Mouse (Mus musculus) forebrain, embryonic 12.5 days (tissue): ENCODE results near the gene Fastk. TPM values are rescaled to one million over a fixed set of nuclear protein-coding genes. Genes with fewer than 3 reads are reported as not detected.

ENCODE experiments used
- ATAC-seq: fragments of 200-750 bp; cut with Nextera tagmentation; 2 replicates; pipeline ENCODE4 v1.8.0; 2017; ENCODE audit warnings: moderate TSS enrichment; ENCODE audit not compliant: low FRiP score
- H3K27ac ChIP-seq: fragments of 300-500 bp; sonication (generic); 2 replicates; pipeline ENCODE4 v1.5.1; 2016; ENCODE audit warnings: mild to moderate bottlenecking
- H3K27me3 ChIP-seq: fragments of 300-500 bp; sonication (generic); 2 replicates; pipeline ENCODE4 v1.6.1; 2016; ENCODE audit warnings: mild to moderate bottlenecking
- H3K36me3 ChIP-seq: fragments of 300-500 bp; sonication (generic); replicated peaks from 2 replicates; pipeline ENCODE4 v1.6.1; 2016; ENCODE audit warnings: mild to moderate bottlenecking
- H3K4me1 ChIP-seq: fragments of 300-500 bp; sonication (generic); 2 replicates; pipeline ENCODE4 v1.6.1; 2016
- H3K4me2 ChIP-seq: fragments of 300-500 bp; sonication (generic); 2 replicates; pipeline ENCODE4 v1.6.1; 2016; ENCODE audit warnings: mild to moderate bottlenecking, moderate library complexity
- H3K4me3 ChIP-seq: fragments of 300-500 bp; sonication (generic); replicated peaks from 2 replicates; pipeline ENCODE4 v1.5.1; 2016; ENCODE audit warnings: mild to moderate bottlenecking
- H3K9ac ChIP-seq: fragments of 300-500 bp; sonication (generic); 2 replicates; pipeline ENCODE4 v1.6.1; 2016; ENCODE audit warnings: mild to moderate bottlenecking
- H3K9me3 ChIP-seq: fragments of 300-500 bp; sonication (generic); 2 replicates; pipeline ENCODE4 v1.6.1; 2016
- WGBS: fragments of 180-500 bp; shearing (Covaris S2); methylation state at CpG from one replicate; pipeline ENCODE4 v1.1.7; 2016; 5-methylcytosine and 5-hydroxymethylcytosine counted together
- polyA plus RNA-seq: library from polyadenylated mRNA; unstranded; fragments of >200 nt; fragmentation: Nextera tagmentation; extraction: Ambion mirVana; gene quantifications from 2 replicates; pipeline ENCODE4 v1.2.1, GENCODE M21; 2016

Gene Fastk
- polyA plus RNA-seq, 1 experiment from 2014 or later = 102 TPM

DNA sequence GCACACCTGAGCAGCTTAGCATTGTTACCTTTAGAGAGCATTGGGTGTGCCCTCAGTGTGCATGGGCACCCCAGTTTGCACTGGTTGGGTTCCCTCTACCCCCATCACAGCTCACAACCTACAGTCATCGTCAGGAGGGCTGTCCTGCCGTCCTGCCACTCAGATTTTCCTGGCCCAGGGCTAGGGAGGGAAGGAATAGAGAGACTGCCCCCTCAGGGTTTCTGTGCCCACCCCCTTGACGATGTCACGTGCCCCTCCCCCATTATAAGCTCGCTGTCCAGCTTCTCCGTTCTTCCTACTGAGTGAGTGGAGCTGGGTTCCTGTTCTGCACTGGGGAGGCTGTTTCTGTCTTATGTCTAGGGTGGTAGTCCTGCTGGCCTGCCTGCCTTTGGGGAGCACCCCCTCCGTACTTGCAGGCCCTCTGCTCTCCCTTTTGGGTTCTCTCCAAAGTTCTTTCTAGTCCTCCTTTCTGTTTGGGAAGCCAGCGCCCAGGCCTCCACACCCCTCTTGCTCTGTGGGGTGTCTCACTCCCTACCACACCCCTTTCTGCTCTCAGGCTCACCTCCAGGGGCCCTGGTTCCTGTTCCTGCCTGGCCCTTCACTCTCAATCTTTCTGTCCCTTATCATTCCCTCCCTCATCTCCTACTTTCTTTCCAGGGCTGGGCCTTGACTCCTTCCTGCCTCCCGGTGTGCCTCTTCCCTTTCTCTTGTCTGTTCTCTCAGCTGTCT, 18.4 kb downstream of the Fastk start:
- peak overlapping the region; percentile 56 for H3K4me3 ChIP-seq

GRCm38 (mm10) chr5:24426037-24426432, 19.1 kb downstream of the Fastk start:
- WGBS = 2% methylated on average over 10 of the region's 10 CpGs
- Histone ChIP-seq H3K4me1 (peaks cover 65% of the 10 kb centered on the region), H3K27me3 (peaks cover 22% of the 10 kb centered on the region), H3K27ac (no peak overlapping the region), H3K9ac (peak overlapping the region; percentile 72), H3K36me3 (peaks cover 23% of the 10 kb centered on the region), H3K4me3 (peak overlapping the region; percentile 56), H3K4me2 (peak overlapping the region; percentile 87), H3K9me3 (no peaks in the 10 kb centered on the region)
- ATAC-seq = no peak

More for the DNA sequence above, 18.4 kb downstream of the Fastk start:
- H3K9ac ChIP-seq = peak overlapping the region; percentile 33
- peaks cover 24% of the 10 kb centered on the region for H3K36me3 ChIP-seq
- H3K9me3 ChIP-seq = no peaks in the 10 kb centered on the region
- ATAC-seq = no peak
- H3K27ac ChIP-seq = no peak overlapping the region
- peaks cover 22% of the 10 kb centered on the region for H3K27me3 ChIP-seq
- H3K4me2 ChIP-seq = peak overlapping the region; percentile 87
- 8% methylated on average over 9 of the region's 9 CpGs for WGBS
- H3K4me1 ChIP-seq = peaks cover 63% of the 10 kb centered on the region

DNA sequence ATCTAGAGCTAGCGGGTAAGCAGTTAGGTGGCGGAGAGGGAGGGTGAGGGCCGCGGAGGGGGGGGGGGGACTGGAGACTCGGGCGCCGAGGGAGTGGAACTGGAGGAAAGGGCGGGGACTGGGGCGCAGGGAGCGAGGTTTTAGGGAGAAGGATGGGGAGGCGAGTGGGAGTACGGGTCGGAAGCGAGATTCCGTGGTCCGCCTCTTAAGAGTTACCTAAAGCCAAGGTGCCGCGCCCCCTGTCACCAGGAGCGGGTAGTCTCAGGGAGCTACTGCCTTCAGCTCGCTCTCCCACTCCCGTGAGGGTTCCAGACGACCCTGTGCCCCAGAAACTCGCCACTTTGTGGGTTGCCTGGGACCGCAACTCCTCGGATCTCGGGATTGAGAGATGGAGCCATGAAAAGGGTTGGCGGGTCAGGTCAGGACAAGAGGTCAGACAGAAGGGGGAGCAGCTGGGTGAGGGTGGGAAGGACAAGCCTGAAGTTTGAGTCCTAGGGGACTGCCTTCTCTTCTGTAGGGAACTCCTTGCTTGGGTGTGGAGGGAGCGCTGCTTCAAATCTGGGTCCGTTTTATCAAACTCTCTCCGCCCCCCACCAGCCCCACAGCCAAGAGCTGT, 19.6 kb downstream of the Fastk start:
- H3K9ac ChIP-seq = peak overlapping the region; percentile 72
- peaks cover 65% of the 10 kb centered on the region for H3K4me1 ChIP-seq
- H3K9me3 ChIP-seq = no peaks in the 10 kb centered on the region
- H3K4me2 ChIP-seq = peak overlapping the region; percentile 87
- H3K27ac ChIP-seq = peak overlapping the region; percentile 88
- under 1% methylated on average over 28 of the region's 30 CpGs for WGBS
- H3K36me3 ChIP-seq = peaks cover 23% of the 10 kb centered on the region
- peak overlapping the region; percentile 56 for H3K4me3 ChIP-seq
- ATAC-seq = no peak
- peaks cover 22% of the 10 kb centered on the region for H3K27me3 ChIP-seq

DNA sequence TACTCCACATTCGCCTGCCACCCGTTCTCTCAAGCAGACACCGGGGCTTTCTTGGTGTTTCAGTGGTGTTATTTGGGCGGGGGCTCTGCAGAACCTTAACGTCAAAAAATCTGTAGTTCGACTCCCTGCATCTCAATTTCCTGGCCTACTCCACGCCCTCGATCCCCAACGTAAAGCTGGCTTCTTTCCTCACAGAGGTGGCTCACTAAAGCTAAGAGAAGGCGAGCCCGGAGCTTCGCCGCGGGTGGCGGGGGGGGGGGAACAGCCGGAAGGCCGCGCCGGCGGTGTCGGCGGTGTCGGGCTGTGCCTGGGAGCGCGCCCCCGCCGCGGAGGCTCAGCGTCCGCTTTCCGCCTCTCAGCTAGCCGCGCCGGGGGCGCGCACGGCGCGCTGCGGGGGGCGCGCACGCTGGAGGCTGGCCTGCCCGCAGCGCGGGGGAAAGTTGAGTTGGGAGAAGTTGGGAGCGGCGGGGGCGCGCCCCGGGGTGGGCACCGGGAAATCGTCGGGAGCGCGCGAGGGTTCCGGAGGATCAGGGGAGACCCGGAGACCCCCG, 20.2 kb downstream of the Fastk start:
- Histone ChIP-seq H3K4me1 (peaks cover 65% of the 10 kb centered on the region), H3K4me3 (peak overlapping the region; percentile 56), H3K27me3 (peaks cover 22% of the 10 kb centered on the region), H3K9me3 (no peaks in the 10 kb centered on the region), H3K27ac (peak overlapping the region; percentile 88), H3K4me2 (peak overlapping the region; percentile 87), H3K36me3 (peaks cover 23% of the 10 kb centered on the region), H3K9ac (peak overlapping the region; percentile 72)
- no peak for ATAC-seq
- WGBS = under 1% methylated on average over 48 of the region's 60 CpGs

DNA sequence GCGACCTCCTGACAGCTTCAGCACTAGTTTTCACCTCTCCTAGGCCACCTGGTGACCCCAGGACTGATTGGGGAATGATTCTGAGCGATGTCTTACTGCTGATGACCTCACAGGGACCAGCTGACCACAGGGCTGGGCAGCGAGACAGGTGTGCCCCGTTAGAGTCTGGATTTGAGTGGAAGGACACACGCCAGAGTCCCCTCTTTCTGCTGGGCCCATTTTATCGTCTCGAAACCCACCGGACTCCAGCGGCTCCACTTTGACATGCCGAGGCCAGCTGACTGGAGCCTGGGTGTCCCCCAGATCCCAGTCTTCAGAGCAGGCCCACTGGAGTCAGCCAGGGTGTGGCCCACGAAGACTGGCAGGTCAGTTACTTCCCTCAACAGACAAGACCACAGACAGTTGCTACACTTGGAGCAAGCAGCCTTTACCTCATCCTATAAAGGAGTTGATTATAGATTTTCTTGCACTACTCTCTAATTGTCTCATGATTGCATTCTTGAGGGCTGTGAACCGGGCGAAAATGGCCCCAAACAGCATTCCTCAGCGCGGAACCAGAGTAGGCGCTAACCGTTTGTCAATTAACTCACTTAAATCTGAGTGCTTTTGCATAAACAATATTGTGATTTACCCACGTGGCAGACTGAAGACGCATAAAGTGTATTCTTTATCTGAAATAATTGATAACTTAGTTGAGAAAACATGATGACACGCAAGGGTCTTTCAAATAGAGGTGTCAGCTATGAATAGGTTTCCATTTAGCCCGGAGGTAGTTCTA, 20.9 kb downstream of the Fastk start:
- WGBS = 14% methylated on average over 21 of the region's 21 CpGs
- Histone ChIP-seq H3K9ac (peak overlapping the region; percentile 72), H3K4me2 (peak overlapping the region; percentile 87), H3K36me3 (peaks cover 26% of the 10 kb centered on the region), H3K9me3 (no peaks in the 10 kb centered on the region), H3K27ac (peak overlapping the region; percentile 88), H3K4me3 (peak overlapping the region; percentile 56), H3K4me1 (peaks cover 65% of the 10 kb centered on the region), H3K27me3 (peaks cover 22% of the 10 kb centered on the region)
- ATAC-seq = no peak; the same call in none of the 2 replicates

GRCm38 (mm10) chr5:24423129-24424003, 21.7 kb downstream of the Fastk start, which contains the start of the genes Cdk5 and Slc4a2:
Cdk5 (minus strand) TSS chr5:24423530.
Slc4a2 (plus strand) TSS chr5:24423837.
- peak within 1 kb of the TSS; percentile 83 for H3K9ac ChIP-seq
- no peaks in the 10 kb centered on the region for H3K9me3 ChIP-seq
- peak; percentile 94 for ATAC-seq
- peaks cover 58% of the 10 kb centered on the region for H3K4me1 ChIP-seq
- H3K27ac ChIP-seq = peak within 1 kb of the TSS; percentile 88
- WGBS = under 1% methylated on average over 46 of the region's 46 CpGs
- H3K4me3 ChIP-seq = peak within 1 kb of the TSS; percentile 56
- peak within 1 kb of the TSS; percentile 87 for H3K4me2 ChIP-seq
- peaks cover 21% of the 10 kb centered on the region for H3K27me3 ChIP-seq
- H3K36me3 ChIP-seq = peaks cover 35% of the 10 kb centered on the region

DNA sequence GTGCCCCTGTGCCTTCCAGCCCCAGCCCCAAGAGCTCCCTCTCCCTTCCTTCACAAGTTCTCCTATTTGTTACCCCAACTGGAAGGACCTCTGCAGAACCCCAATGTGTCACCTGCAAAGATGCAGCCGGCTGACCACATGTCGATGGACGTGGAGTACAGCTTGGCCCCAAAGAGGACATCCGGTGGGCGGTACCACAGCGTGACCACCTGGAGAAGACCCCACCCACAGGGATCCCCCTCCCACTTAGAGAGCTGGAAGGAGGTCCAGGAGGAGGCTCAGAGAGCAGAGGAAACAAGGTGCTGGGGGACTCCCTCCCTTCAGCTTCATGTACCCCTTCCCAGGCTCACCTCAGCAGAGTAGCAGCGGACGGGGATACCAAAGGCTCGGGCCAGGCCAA, 24.7 kb downstream of the Fastk start:
- peaks cover 37% of the 10 kb centered on the region for H3K36me3 ChIP-seq
- no peak overlapping the region for H3K27ac ChIP-seq
- H3K9ac ChIP-seq = no peak overlapping the region
- no peak overlapping the region for H3K4me3 ChIP-seq
- H3K4me1 ChIP-seq = peaks cover 37% of the 10 kb centered on the region
- no peak overlapping the region for H3K4me2 ChIP-seq
- WGBS = 90% methylated on average over 9 of the region's 9 CpGs
- no peaks in the 10 kb centered on the region for H3K9me3 ChIP-seq
- ATAC-seq = no peak
- H3K27me3 ChIP-seq = peaks cover 13% of the 10 kb centered on the region; the same call in 1 of the 2 replicates

GRCm38 (mm10) chr5:24417587-24417986, 27.5 kb downstream of the Fastk start:
- WGBS = 92% methylated on average over 10 of the region's 10 CpGs
- Histone ChIP-seq H3K9me3 (no peaks in the 10 kb centered on the region), H3K27ac (no peak overlapping the region), H3K27me3 (peaks cover 28% of the 10 kb centered on the region; the same call in 1 of the 2 replicates), H3K36me3 (peaks cover 37% of the 10 kb centered on the region), H3K4me3 (no peak overlapping the region), H3K9ac (no peak overlapping the region), H3K4me1 (peaks cover 27% of the 10 kb centered on the region), H3K4me2 (no peak overlapping the region)
- ATAC-seq = no peak

GRCm38 (mm10) chr5:24416222-24416736, 28.8 kb downstream of the Fastk start:
- ATAC-seq = peak; percentile 73
- H3K27me3 ChIP-seq = peaks cover 28% of the 10 kb centered on the region; the same call in 1 of the 2 replicates
- H3K4me3 ChIP-seq = no peak overlapping the region
- H3K27ac ChIP-seq = no peak overlapping the region
- 3% methylated on average over 21 of the region's 21 CpGs for WGBS
- H3K9me3 ChIP-seq = no peaks in the 10 kb centered on the region
- 0 out of 2 replicates have a peak overlapping the region, but pooled peaks have one; percentile 17 for H3K9ac ChIP-seq
- peak overlapping the region; percentile 13; the same call in 1 of the 2 replicates for H3K4me2 ChIP-seq
- H3K36me3 ChIP-seq = peaks cover 31% of the 10 kb centered on the region
- peaks cover 16% of the 10 kb centered on the region for H3K4me1 ChIP-seq

DNA sequence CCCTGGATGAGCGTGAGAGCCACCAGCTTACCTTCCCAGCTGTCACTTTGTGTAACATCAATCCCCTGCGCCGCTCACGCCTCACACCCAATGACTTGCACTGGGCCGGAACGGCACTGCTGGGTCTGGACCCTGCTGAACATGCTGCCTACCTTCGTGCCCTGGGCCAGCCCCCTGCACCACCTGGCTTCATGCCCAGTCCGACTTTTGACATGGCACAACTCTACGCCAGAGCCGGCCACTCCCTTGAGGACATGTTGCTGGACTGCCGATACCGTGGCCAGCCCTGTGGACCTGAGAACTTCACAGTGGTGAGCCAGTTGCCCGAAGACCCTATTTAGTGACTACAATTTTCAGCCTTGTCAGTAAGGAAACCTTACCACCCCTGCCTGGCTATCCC, 31.1 kb downstream of the Fastk start:
- Histone ChIP-seq H3K4me3 (no peak overlapping the region), H3K9me3 (no peaks in the 10 kb centered on the region), H3K9ac (no peak overlapping the region), H3K4me1 (peaks cover 16% of the 10 kb centered on the region), H3K27me3 (peaks cover 28% of the 10 kb centered on the region; the same call in 1 of the 2 replicates), H3K4me2 (no peak overlapping the region), H3K36me3 (peaks cover 16% of the 10 kb centered on the region), H3K27ac (no peak overlapping the region)
- 87% methylated on average over 13 of the region's 13 CpGs for WGBS
- ATAC-seq = no peak
